Mouse (Mus musculus) lung, postnatal 0 days (tissue): ENCODE data around the gene Comtd1. TPM values are rescaled to one million over a fixed set of nuclear protein-coding genes. Genes with fewer than 3 reads are reported as not detected.

Source experiments
- ATAC-seq: fragments of 200-750 bp; cut with Nextera tagmentation; 2 replicates; pipeline ENCODE4 v1.8.0; 2017; ENCODE audit warnings: moderate library complexity
- DNase-seq: peaks from one replicate; pipeline ENCODE4 v3.0.0-alpha.2; 2016; ENCODE audit warnings: low spot score
- H3K27ac ChIP-seq: fragments of 300-500 bp; sonication (generic); 2 replicates; pipeline ENCODE4 v1.5.1; 2014; ENCODE audit warnings: antibody characterized with exemption, mild to moderate bottlenecking, low read length, mixed read lengths
- H3K27me3 ChIP-seq: fragments of 300-500 bp; sonication (generic); replicated peaks from 2 replicates; pipeline ENCODE4 v1.6.1; 2014; ENCODE audit warnings: low read length, mixed read lengths; ENCODE audit not compliant: insufficient read depth
- H3K36me3 ChIP-seq: fragments of 300-500 bp; sonication (generic); 2 replicates; pipeline ENCODE4 v1.6.1; 2014; ENCODE audit warnings: low read length, mixed read lengths; ENCODE audit not compliant: insufficient read depth
- H3K4me1 ChIP-seq: fragments of 300-500 bp; sonication (generic); 2 replicates; pipeline ENCODE4 v1.6.1; 2014; ENCODE audit warnings: antibody characterized with exemption, low read depth, low read length, mixed read lengths; ENCODE audit not compliant: insufficient read depth
- H3K4me2 ChIP-seq: fragments of 300-500 bp; sonication (generic); replicated peaks from 2 replicates; pipeline ENCODE4 v1.6.1; 2014; ENCODE audit warnings: low read depth, mild to moderate bottlenecking, low read length, moderate library complexity, mixed read lengths
- H3K4me3 ChIP-seq: fragments of 300-500 bp; sonication (generic); 2 replicates; pipeline ENCODE4 v1.5.1; 2014; ENCODE audit warnings: low read depth, low read length
- H3K9ac ChIP-seq: fragments of 300-500 bp; sonication (generic); replicated peaks from 2 replicates; pipeline ENCODE4 v1.6.1; 2014; ENCODE audit warnings: low read depth, mild to moderate bottlenecking
- H3K9me3 ChIP-seq: fragments of 300-500 bp; sonication (generic); 2 replicates; pipeline ENCODE4 v1.6.1; 2016; ENCODE audit warnings: low read length, mixed read lengths
- CTCF ChIP-seq: IDR thresholded peaks from 2 replicates; pipeline ENCODE4 v1.5.1; 2016; ENCODE audit warnings: antibody characterized with exemption, mild to moderate bottlenecking
- EP300 ChIP-seq: IDR thresholded peaks from 2 replicates; pipeline ENCODE4 v1.6.1; 2016; ENCODE audit warnings: antibody characterized with exemption, mild to moderate bottlenecking, control low read depth
- WGBS: fragments of 180-500 bp; shearing (Covaris S2); extraction: QIAGEN DNeasy Blood & Tissue Kit; methylation state at CpG from one replicate; pipeline ENCODE4 v1.1.7; 2014; 5-methylcytosine and 5-hydroxymethylcytosine counted together
- polyA plus RNA-seq: library from polyadenylated mRNA; unstranded; fragments of >200 nt; fragmentation: Nextera tagmentation; extraction: Ambion mirVana; gene quantifications from 2 replicates; pipeline ENCODE4 v1.2.1, GENCODE M21; 2015

Gene Comtd1
- 13.0 and 14.7 TPM in 2 replicates for polyA plus RNA-seq

DNA sequence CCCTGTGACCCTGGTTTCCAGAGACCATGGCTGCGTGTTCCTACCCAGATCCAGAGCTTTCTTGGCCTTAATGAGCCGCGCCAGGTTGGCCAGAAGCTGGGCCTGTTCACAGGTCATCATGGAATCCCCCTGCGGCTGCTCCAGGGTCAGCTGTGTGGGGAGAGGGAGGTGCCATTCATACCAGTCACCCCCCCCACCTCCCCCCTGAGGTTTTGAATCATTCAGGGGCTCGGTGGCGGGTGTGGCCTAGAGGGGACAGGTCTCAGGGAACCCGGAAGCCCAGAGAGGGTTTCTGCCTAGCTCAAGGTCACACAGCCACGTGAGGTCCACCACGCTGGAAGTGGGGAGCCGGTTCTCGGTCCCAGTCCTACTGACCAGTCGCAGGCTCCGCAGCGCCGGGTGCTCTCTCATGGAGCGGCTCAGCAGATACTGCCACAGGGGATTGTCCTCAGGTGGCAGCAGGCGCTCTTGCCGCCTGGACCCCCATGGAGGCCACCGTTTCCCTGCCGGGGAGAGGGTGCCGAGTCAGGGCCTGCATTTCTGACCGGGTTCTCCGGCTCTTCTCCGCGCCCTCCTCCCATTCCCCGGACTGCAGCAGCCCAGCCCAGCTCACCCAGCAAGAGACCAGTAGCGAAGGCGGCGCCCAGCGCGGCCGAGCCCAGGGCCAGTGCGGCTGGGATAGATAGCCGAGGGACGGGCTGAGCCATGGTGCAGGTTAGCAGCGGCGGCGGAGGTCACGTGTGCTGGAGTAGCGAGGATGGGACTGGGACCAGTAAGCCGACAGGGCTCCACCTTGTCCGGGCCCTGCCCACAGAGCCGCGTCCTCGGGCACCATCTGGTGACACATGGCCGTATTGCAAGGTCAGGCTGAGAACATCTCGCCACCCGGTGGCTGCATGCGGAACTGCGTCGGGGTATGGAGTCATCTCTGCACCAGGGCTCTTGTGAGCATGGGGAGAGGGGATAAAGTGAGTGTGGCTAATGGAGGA is at the start of gene Comtd1:
Gene Comtd1 (minus strand): TSS at position 812 of the 989 bp plus-strand sequence.
- H3K4me1 ChIP-seq: peaks cover 17% of the 10 kb centered on the region; the same call in 1 of the 2 replicates
- peak within 1 kb of the TSS; percentile 20; the same call in 1 of the 2 replicates for H3K27ac ChIP-seq
- TF ChIP-seq EP300 (no peak), CTCF (peak; percentile 100)
- ATAC-seq (peak; percentile 90), DNase-seq (peak; percentile 94)
- peak within 1 kb of the TSS; percentile 56 for H3K4me3 ChIP-seq
- no peaks in the 10 kb centered on the region for H3K27me3 ChIP-seq
- 1% methylated on average over 51 of the region's 51 CpGs for WGBS
- peaks cover 17% of the 10 kb centered on the region; the same call in 1 of the 2 replicates for H3K36me3 ChIP-seq
- H3K9me3 ChIP-seq: no peaks in the 10 kb centered on the region
- peak within 1 kb of the TSS; percentile 92 for H3K4me2 ChIP-seq
- 0 out of 2 replicates have a peak within 1 kb of the TSS, but pooled peaks have one; percentile 23 for H3K9ac ChIP-seq

DNA sequence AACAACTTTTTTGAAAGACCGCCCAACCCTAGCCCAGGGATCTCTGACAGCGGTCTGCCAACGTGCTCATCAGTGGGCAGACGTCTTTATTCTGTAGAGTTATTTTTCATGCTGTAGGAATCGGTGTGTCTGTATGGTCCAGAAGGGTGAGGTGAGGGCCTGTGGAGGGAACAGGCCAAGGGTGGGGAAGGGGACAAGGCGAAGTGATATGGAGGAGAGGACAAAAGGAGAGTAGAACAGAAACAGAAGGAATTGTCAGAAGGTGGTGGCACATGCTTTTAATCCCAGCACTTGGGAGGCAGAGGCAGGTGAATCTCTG is 43.5 kb upstream of the Comtd1 start:
- H3K9ac ChIP-seq: no peak overlapping the region
- H3K4me1 ChIP-seq: no peaks in the 10 kb centered on the region
- H3K9me3 ChIP-seq: no peaks in the 10 kb centered on the region
- ATAC-seq: no peak
- H3K4me3 ChIP-seq: no peak overlapping the region
- no peaks in the 10 kb centered on the region for H3K36me3 ChIP-seq
- no peak for DNase-seq
- no peaks in the 10 kb centered on the region for H3K27me3 ChIP-seq
- no peak for TF ChIP-seq CTCF
- no peak for TF ChIP-seq EP300
- WGBS: 65% methylated on average over 6 of the region's 6 CpGs
- no peak overlapping the region for H3K27ac ChIP-seq
- no peak overlapping the region for H3K4me2 ChIP-seq

DNA sequence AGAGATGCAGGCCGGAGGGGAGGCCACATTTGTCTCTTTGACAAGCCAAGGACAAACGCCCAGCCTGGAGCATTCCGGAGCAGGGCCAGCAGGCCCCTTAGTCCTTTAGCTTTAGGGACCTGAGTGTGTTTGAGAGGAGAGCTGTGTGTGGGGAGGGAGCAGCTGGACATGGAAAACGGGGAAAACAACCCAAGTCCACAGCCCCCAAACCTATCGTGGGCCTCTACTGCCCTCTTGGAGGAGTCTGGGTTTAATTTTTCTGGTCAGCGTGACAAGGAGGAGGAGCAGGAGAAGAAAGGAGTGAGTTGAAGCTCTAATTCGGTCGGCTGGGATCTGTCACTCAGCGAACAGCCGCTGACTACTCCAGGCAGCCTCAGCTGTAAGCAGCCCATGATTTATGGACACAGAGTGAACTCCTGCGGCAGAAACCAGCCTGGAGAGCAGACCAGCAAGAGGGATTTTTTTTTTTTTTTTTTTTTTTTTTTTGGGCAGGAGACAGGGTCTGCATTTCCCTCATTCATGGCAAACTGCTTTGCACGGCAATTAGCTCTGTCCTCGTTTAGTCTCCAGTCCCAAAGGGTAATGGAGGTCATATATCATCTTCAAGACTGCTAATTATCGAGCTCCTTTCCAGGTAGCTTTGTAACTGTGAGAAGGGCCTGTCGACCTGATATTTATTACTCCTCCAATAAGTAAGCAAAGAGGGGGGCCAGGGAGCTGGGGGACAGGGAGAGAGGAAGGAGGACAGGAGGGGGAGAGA is 43.0 kb upstream of the Comtd1 start:
- H3K4me3 ChIP-seq: no peak overlapping the region
- no peaks in the 10 kb centered on the region for H3K9me3 ChIP-seq
- H3K9ac ChIP-seq: no peak overlapping the region
- no peak overlapping the region for H3K4me2 ChIP-seq
- DNase-seq (peak; percentile 66), ATAC-seq (peak; percentile 78)
- no peaks in the 10 kb centered on the region for H3K27me3 ChIP-seq
- H3K36me3 ChIP-seq: no peaks in the 10 kb centered on the region
- 0 out of 2 replicates have a peak overlapping the region, but pooled peaks have one; percentile 17 for H3K27ac ChIP-seq
- WGBS: 14% methylated on average over 15 of the region's 15 CpGs
- no peaks in the 10 kb centered on the region for H3K4me1 ChIP-seq
- TF ChIP-seq CTCF (peak; percentile 35), EP300 (no peak)

DNA sequence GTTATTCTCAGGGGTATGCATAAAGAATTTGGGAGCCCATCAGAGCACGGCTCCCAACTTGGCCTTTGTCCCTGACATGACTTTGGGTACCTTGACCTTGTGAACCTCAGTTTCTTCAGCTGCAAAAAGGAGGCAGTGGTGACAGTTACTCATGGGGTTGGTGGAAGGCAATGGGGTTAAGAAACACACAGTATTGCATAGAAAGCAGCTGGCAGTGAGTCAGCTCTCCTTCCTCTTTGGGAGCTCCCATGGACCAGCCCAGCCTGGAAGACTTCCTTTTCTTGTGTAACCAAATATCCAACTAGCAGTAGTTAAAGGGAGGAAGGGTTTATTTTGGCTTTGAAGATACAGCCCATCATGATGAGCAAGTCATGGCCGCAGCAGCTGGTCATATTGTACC is 41.7 kb upstream of the Comtd1 start:
- Histone ChIP-seq H3K4me2 (no peak overlapping the region), H3K9ac (no peak overlapping the region), H3K36me3 (no peaks in the 10 kb centered on the region), H3K27me3 (no peaks in the 10 kb centered on the region), H3K27ac (no peak overlapping the region), H3K4me3 (no peak overlapping the region), H3K9me3 (no peaks in the 10 kb centered on the region), H3K4me1 (no peaks in the 10 kb centered on the region)
- ATAC-seq: peak; percentile 71
- WGBS: 75% methylated on average over 2 of the region's 2 CpGs
- TF ChIP-seq EP300 (no peak), CTCF (no peak)
- peak; percentile 82 for DNase-seq

DNA sequence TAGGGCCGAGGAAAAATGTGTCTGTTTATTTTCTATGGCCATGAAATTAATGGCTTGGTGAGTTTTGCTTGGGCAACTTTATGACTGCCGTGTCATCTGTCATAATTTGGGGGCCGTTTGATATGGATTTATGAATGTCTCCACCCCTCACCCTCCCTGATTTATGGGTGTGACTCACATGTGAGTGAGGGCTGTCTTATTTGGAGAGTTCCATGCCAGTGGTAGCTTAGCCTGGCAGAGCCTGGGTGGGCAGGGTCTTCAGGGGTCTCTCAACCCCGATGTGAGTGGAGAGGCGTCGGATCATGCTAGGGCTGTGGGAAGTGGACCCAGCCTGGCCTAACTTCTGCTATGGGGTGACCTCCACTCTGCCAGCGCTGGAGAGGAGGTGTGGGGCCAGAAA is 18.0 kb upstream of the Comtd1 start:
- WGBS: 70% methylated on average over 7 of the region's 7 CpGs
- no peaks in the 10 kb centered on the region for H3K27me3 ChIP-seq
- TF ChIP-seq EP300: no peak
- no peak for TF ChIP-seq CTCF
- no peak overlapping the region for H3K4me3 ChIP-seq
- H3K4me2 ChIP-seq: no peak overlapping the region
- H3K9me3 ChIP-seq: no peaks in the 10 kb centered on the region
- no peak for DNase-seq
- H3K9ac ChIP-seq: no peak overlapping the region
- no peak for ATAC-seq
- no peak overlapping the region for H3K27ac ChIP-seq
- H3K36me3 ChIP-seq: no peaks in the 10 kb centered on the region
- no peaks in the 10 kb centered on the region for H3K4me1 ChIP-seq

DNA sequence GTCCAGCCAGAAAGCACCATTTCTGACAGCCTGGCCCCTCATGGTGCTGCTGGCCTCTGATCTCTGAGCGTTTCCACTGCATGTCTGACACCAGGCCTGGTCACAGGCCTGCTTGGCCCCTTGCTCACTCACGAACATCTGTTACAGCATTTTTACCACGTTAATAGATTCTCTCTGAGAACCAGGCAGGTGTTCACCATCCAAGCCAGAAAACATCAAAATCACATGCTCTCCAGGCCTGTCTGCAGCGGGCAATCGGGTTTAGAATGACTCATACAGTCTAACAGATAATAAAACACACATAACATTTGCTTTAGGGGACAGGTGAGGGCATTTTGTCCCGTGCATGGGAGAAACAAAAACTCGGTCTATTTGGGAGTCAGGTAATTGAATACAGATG is 17.5 kb upstream of the Comtd1 start:
- H3K36me3 ChIP-seq: no peaks in the 10 kb centered on the region
- H3K27me3 ChIP-seq: no peaks in the 10 kb centered on the region
- H3K4me1 ChIP-seq: no peaks in the 10 kb centered on the region
- WGBS: 40% methylated on average over 7 of the region's 7 CpGs
- H3K27ac ChIP-seq: no peak overlapping the region
- no peak for DNase-seq
- H3K9ac ChIP-seq: no peak overlapping the region
- no peak for TF ChIP-seq EP300
- no peak for TF ChIP-seq CTCF
- no peak for ATAC-seq
- no peaks in the 10 kb centered on the region for H3K9me3 ChIP-seq
- no peak overlapping the region for H3K4me2 ChIP-seq
- H3K4me3 ChIP-seq: no peak overlapping the region
